Comparison of ENCODE assay signal across 7 mouse cellular contexts in the genomic region with DNA sequence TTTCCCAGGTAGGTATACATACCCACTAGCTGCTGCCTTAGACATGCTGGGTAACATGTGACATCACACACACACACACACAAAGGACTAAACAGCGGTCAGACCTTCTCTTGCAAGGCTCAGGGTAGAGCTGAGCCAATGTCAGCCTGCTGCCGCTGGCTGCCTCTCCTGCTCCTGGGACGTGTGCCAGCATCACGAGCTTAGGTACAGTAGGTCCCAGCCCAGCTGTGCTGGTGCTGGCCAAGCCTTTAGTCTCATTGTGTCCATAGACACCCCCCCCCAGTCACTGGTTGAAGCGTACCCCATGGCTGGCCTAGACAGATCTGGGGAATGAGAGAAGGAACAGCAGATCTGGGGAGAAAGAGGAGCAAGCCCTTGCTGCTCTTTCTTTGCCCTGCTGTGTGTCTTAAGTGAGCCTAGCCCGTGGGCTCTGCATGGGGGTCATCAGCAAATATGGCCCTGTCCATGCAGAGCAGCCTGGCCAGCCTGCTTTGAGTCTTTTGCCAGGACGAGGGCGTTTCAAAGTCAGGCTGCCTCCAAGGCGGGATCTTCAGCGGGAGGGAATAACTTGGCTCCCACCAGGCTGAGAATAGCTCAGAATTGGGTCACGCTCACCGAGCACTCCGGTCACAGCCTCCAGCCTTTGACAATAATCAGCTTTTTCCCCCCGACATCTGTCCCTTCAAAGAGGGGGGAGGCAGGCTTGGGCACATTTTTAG. TPM values are rescaled to one million over a fixed set of nuclear protein-coding genes. Genes with fewer than 3 reads are reported as not detected.
A peak's percentile ranks its signal among the peaks of the same experiment; 100 is the strongest.
DNase-seq lines count a peak whose midpoint lies in the region; ATAC-seq and TF ChIP-seq lines count a peak whose summit lies in the region.

No protein-coding gene starts in this region.

- peak; percentile 72 for ATAC-seq in forebrain, postnatal 0 days
- ATAC-seq in neural tube, embryonic 13.5 days (ENCODE audit: low read depth), result peak; percentile 64

- peak overlapping the region; percentile 14; the same call in 1 of the 2 replicates for H3K9ac ChIP-seq in forebrain, postnatal 0 days
- peak overlapping the region; percentile 50; the same call in 1 of the 2 replicates for H3K9ac ChIP-seq in neural tube, embryonic 13.5 days

- no peaks in the 10 kb centered on the region for H3K9me3 ChIP-seq in forebrain, postnatal 0 days (ENCODE audit: low read length)
- no peaks in the 10 kb centered on the region for H3K9me3 ChIP-seq in hindbrain, embryonic 10.5 days
- H3K9me3 ChIP-seq in neural tube, embryonic 13.5 days, result no peaks in the 10 kb centered on the region

- H3K4me1 ChIP-seq in brown adipose tissue, adult 24 weeks (ENCODE audit: control insufficient read depth, insufficient read depth, insufficient read length, low read length), result peaks cover 11% of the 10 kb centered on the region
- 0 out of 2 replicates have a peak, but pooled peaks cover 7% of the 10 kb centered on the region for H3K4me1 ChIP-seq in forebrain, postnatal 0 days (ENCODE audit: insufficient read depth)
- H3K4me1 ChIP-seq in hindbrain, embryonic 10.5 days (replicated peaks), result peaks cover 76% of the 10 kb centered on the region
- H3K4me1 ChIP-seq in neural tube, embryonic 13.5 days (replicated peaks), result peaks cover 49% of the 10 kb centered on the region

- TF ChIP-seq CTCF in forebrain, postnatal 0 days (IDR thresholded peaks at IDR 0.05; ENCODE audit: low read depth), result no peak

- H3K4me2 ChIP-seq in forebrain, postnatal 0 days (ENCODE audit: low read depth), result no peak overlapping the region
- H3K4me2 ChIP-seq in neural tube, embryonic 13.5 days, result no peak overlapping the region

- 8% methylated on average over 14 of the region's 14 CpGs for WGBS in forebrain, postnatal 0 days
- 30% methylated on average over 14 of the region's 14 CpGs for WGBS in hindbrain, embryonic 10.5 days
- WGBS in neural tube, embryonic 13.5 days, result 15% methylated on average over 14 of the region's 14 CpGs

- H3K36me3 ChIP-seq in forebrain, postnatal 0 days (ENCODE audit: insufficient read depth), result peaks cover 5% of the 10 kb centered on the region; the same call in 1 of the 2 replicates
- peaks cover 20% of the 10 kb centered on the region for H3K36me3 ChIP-seq in hindbrain, embryonic 10.5 days
- H3K36me3 ChIP-seq in neural tube, embryonic 13.5 days, result peaks cover 17% of the 10 kb centered on the region; the same call in 1 of the 2 replicates

- H3K27ac ChIP-seq in brown adipose tissue, adult 24 weeks (replicated peaks; ENCODE audit: low read depth, low read length), result peak overlapping the region; percentile 74
- peak overlapping the region; percentile 79 for H3K27ac ChIP-seq in forebrain, postnatal 0 days (ENCODE audit: low read depth, low read length)
- H3K27ac ChIP-seq in hindbrain, embryonic 10.5 days, result peak overlapping the region; percentile 98
- peak overlapping the region; percentile 85 for H3K27ac ChIP-seq in neural tube, embryonic 13.5 days (replicated peaks)

- H3K27me3 ChIP-seq in forebrain, postnatal 0 days (ENCODE audit: insufficient read depth, low read length), result no peaks in the 10 kb centered on the region
- no peaks in the 10 kb centered on the region for H3K27me3 ChIP-seq in hindbrain, embryonic 10.5 days (ENCODE audit: insufficient read depth, poor library complexity, severe bottlenecking)
- H3K27me3 ChIP-seq in neural tube, embryonic 13.5 days, result no peaks in the 10 kb centered on the region

- H3K4me3 ChIP-seq in brown adipose tissue, adult 24 weeks (ENCODE audit: insufficient read depth, low read depth, low read length), result no peak overlapping the region
- no peak overlapping the region for H3K4me3 ChIP-seq in forebrain, postnatal 0 days (ENCODE audit: low read depth, low read length)
- H3K4me3 ChIP-seq in hindbrain, embryonic 10.5 days, result peak overlapping the region; percentile 9; the same call in 1 of the 2 replicates
- H3K4me3 ChIP-seq in neural tube, embryonic 13.5 days, result no peak overlapping the region

- DNase-seq in adrenal gland, adult (ENCODE audit: inconsistent age in 2 of 2, low spot score in 1 of 2), result peak; percentile 84 to 89
- peak; percentile 62 for DNase-seq in forebrain, postnatal 0 days
- peak; percentile 35 for DNase-seq in hindbrain, embryonic 10.5 days (ENCODE audit: low spot score)
- peak; percentile 63 to 65 for DNase-seq in layer of hippocampus, adult 8-10 months (ENCODE audit: low spot score in 2 of 2)
- no peak for DNase-seq in thymus, postnatal 25 days

RNA-seq across cellular contexts. Expression of a gene that starts 9.6 kb away (rescaled TPM):
- 2.9 and 3.2 TPM in 2 replicates for polyA plus RNA-seq in brown adipose tissue, adult 24 weeks (2012; ENCODE audit: insufficient read depth, insufficient read length, missing spikeins)
- 15.9 and 19.6 TPM in 2 replicates for total RNA-seq in forebrain, postnatal 0 days (2014; rRNA removed)
- polyA plus RNA-seq in forebrain, postnatal 0 days (2015; fragmentation: Nextera tagmentation; extraction: Ambion mirVana), result 8.8 and 10.9 TPM in 2 replicates
- 15.1 and 16.2 TPM in 2 replicates for polyA plus RNA-seq in hindbrain, embryonic 10.5 days (2016; fragmentation: Nextera tagmentation; extraction: Ambion mirVana)
- total RNA-seq in layer of hippocampus, adult 8-10 months (2022), result 10 to 100 TPM; 15.0 to 22.3 (median 19.5) TPM
- 7.2 and 8.5 TPM in 2 replicates for polyA plus RNA-seq in neural tube, embryonic 13.5 days (2015; fragmentation: Nextera tagmentation; extraction: Ambion mirVana)

RNA-seq across cellular contexts. Expression of a gene that starts 15.4 kb away (rescaled TPM):
- polyA plus RNA-seq in brown adipose tissue, adult 24 weeks (2012; ENCODE audit: insufficient read depth, insufficient read length, missing spikeins), result 20.8 and 30.3 TPM in 2 replicates
- 1,430 and 1,456 TPM in 2 replicates for total RNA-seq in forebrain, postnatal 0 days (2014; rRNA removed)
- 1,561 and 1,650 TPM in 2 replicates for polyA plus RNA-seq in forebrain, postnatal 0 days (2015; fragmentation: Nextera tagmentation; extraction: Ambion mirVana)
- polyA plus RNA-seq in hindbrain, embryonic 10.5 days (2016; fragmentation: Nextera tagmentation; extraction: Ambion mirVana), result 2,059 and 2,773 TPM in 2 replicates
- total RNA-seq in layer of hippocampus, adult 8-10 months (2022), result 1,000 to 10,000 TPM; 1,127 to 1,400 (median 1,206) TPM
- 1,774 and 1,823 TPM in 2 replicates for polyA plus RNA-seq in neural tube, embryonic 13.5 days (2015; fragmentation: Nextera tagmentation; extraction: Ambion mirVana)

RNA-seq across cellular contexts. Expression of a gene that starts 25.5 kb away (rescaled TPM):
- polyA plus RNA-seq in brown adipose tissue, adult 24 weeks (2012; ENCODE audit: insufficient read depth, insufficient read length, missing spikeins), result 16.2 and 18.1 TPM in 2 replicates
- 50.6 and 54.2 TPM in 2 replicates for total RNA-seq in forebrain, postnatal 0 days (2014; rRNA removed)
- polyA plus RNA-seq in forebrain, postnatal 0 days (2015; fragmentation: Nextera tagmentation; extraction: Ambion mirVana), result 60.7 and 71.2 TPM in 2 replicates
- polyA plus RNA-seq in hindbrain, embryonic 10.5 days (2016; fragmentation: Nextera tagmentation; extraction: Ambion mirVana), result 53.5 and 53.6 TPM in 2 replicates
- 10 to 100 TPM; 47.1 to 50.7 (median 48.3) TPM for total RNA-seq in layer of hippocampus, adult 8-10 months (2022)
- polyA plus RNA-seq in neural tube, embryonic 13.5 days (2015; fragmentation: Nextera tagmentation; extraction: Ambion mirVana), result 57.6 and 66.2 TPM in 2 replicates

RNA-seq across cellular contexts. Expression of a gene that starts 25.6 kb away (rescaled TPM):
- polyA plus RNA-seq in brown adipose tissue, adult 24 weeks (2012; ENCODE audit: insufficient read depth, insufficient read length, missing spikeins), result 123 and 134 TPM in 2 replicates
- 27.8 and 30.1 TPM in 2 replicates for total RNA-seq in forebrain, postnatal 0 days (2014; rRNA removed)
- polyA plus RNA-seq in forebrain, postnatal 0 days (2015; fragmentation: Nextera tagmentation; extraction: Ambion mirVana), result 52.7 and 59.8 TPM in 2 replicates
- 55.3 and 59.2 TPM in 2 replicates for polyA plus RNA-seq in hindbrain, embryonic 10.5 days (2016; fragmentation: Nextera tagmentation; extraction: Ambion mirVana)
- 10 to 100 TPM; 30.9 to 34.4 (median 33.7) TPM for total RNA-seq in layer of hippocampus, adult 8-10 months (2022)
- 52.0 and 59.1 TPM in 2 replicates for polyA plus RNA-seq in neural tube, embryonic 13.5 days (2015; fragmentation: Nextera tagmentation; extraction: Ambion mirVana)

Comparison
In these comparisons a context has a peak if more than half of its experiments do, and no peak if none do; other contexts are left out.
1. RNA of a gene that starts 15.4 kb away (polyA plus RNA-seq): 2,059 to 2,773 TPM in hindbrain, embryonic 10.5 days, 1,774 to 1,823 TPM in neural tube, embryonic 13.5 days and 1,561 to 1,650 TPM in forebrain, postnatal 0 days; 20.8 to 30.3 TPM in brown adipose tissue, adult 24 weeks; every median in the first group is over 10 times any median in the second.
2. Peak in every context shown above with its lines, with median percentiles within 50 percentile points of each other: H3K27ac ChIP-seq.